Mouse (Mus musculus) bone marrow macrophage, adult 2 months (primary cell): ENCODE data around the gene Fbxo28.

Experiments used
- CTCF ChIP-seq: IDR thresholded peaks from 2 replicates; pipeline ENCODE4 v1.5.1; 2012; ENCODE audit warnings: low read depth, mild to moderate bottlenecking, low read length, moderate library complexity
- POLR2A ChIP-seq: IDR thresholded peaks from 2 replicates; pipeline ENCODE4 v1.6.1; 2012; ENCODE audit warnings: mild to moderate bottlenecking, low read depth, low read length, borderline replicate concordance

GRCm38 (mm10) chr1:182289781-182290180 is 51.6 kb downstream of the Fbxo28 start:
- TF ChIP-seq CTCF (no peak), POLR2A (no peak)
